Mouse (Mus musculus) splenic B cell, adult 2 months (primary cell): ENCODE results near the gene Ffar4.

Experiments
- DNase-seq: peaks from one replicate; pipeline ENCODE4 v3.0.0-alpha.2; 2011; ENCODE audit warnings: low read depth, low spot score
- H3K27me3 ChIP-seq: 2 replicates; pipeline ENCODE4 v1.6.1; 2012; ENCODE audit warnings: mild to moderate bottlenecking, low read length, moderate library complexity, mixed read lengths; ENCODE audit not compliant: control insufficient read depth, poor library complexity, insufficient read depth, severe bottlenecking
- H3K36me3 ChIP-seq: 2 replicates; pipeline ENCODE4 v1.6.1; 2012; ENCODE audit warnings: mild to moderate bottlenecking, low read length, moderate library complexity, mixed read lengths; ENCODE audit not compliant: control insufficient read depth, poor library complexity, insufficient read depth, severe bottlenecking

Gene Ffar4

GRCm38 (mm10) chr19:38081361-38081760 lies 15.5 kb upstream of the Ffar4 start:
- Histone ChIP-seq H3K27me3 (no peaks in the 10 kb centered on the region), H3K36me3 (no peaks in the 10 kb centered on the region)
- no peak for DNase-seq

DNA sequence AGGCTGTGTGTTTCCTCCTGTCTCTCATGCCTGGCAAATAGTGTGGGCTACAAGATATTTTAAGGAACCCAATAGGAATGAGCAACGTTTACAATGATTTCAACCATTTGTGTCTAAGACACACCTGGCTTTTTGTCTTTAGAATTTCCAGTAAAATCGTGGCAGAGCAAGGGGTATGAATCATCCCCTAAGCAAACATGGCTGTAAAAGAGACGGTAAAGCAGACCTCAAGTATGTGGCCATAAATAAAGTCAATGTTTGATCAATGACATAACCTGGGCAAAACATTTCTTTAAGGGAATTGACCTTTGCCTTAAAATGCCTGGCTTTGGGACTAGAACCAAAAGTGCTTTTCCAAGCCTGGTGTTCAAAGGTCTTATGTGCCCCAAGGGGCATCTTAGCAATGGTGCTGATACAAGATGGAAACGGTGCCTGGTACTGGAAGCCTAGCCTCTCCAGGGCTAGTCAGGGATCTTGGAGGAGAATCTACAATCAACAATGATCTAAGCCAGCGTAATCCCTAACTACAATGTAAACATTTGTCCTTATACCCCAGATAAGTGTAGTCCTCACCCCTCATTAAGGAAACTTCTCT lies 13.8 kb upstream of the Ffar4 start:
- H3K27me3 ChIP-seq, result no peaks in the 10 kb centered on the region
- no peaks in the 10 kb centered on the region for H3K36me3 ChIP-seq
- DNase-seq, result no peak

DNA sequence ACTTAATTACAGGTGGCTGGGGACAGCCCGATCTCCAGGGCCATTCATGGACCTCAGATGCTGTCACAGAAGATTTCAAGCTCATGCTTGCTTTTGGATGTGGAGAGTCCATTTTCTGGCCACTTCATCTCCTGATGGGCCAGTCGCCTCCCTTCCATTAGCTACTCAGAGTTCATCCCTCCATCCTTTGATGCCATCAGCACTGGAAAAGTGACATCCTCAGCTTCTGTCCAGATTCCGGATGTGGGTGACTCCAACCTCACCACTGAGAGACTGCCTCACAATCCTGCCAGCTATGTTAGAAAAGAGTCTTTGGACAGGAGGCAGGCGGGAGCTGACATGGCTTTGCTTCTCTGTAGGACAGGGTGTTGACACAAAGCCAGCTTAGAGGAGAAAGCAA lies 11.0 kb upstream of the Ffar4 start:
- no peaks in the 10 kb centered on the region for H3K27me3 ChIP-seq
- H3K36me3 ChIP-seq, result no peaks in the 10 kb centered on the region
- no peak for DNase-seq

DNA sequence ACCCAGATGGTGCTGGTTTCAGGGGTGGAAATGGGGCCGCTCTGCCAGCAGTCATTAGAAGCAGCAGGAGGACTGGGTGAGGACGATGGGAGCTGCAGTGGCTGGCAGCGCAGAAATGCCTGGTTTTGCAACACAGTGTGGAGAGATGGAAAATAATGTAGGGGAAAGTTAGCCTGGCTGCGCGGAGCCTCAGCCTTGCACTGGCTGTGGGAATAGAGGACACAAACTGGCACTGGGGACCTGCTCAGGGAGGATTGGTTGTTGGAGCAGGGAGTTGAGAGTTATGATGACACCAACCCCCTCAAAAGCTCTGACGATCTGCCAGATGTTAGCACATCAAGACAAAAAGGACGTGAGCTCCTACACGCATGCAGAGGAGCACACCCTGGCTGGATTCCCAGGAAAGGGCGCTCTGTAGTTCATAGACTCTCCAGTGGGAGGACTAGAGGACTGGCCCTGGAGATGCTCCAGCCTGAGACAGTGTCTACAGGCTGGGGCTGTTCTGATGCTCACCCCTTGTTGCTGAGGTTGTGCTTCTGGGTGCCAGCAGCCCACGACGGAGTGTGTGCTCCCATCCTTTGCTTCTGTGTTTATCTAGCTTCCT lies 9.8 kb upstream of the Ffar4 start:
- no peak for DNase-seq
- Histone ChIP-seq H3K27me3 (no peaks in the 10 kb centered on the region), H3K36me3 (no peaks in the 10 kb centered on the region)

DNA sequence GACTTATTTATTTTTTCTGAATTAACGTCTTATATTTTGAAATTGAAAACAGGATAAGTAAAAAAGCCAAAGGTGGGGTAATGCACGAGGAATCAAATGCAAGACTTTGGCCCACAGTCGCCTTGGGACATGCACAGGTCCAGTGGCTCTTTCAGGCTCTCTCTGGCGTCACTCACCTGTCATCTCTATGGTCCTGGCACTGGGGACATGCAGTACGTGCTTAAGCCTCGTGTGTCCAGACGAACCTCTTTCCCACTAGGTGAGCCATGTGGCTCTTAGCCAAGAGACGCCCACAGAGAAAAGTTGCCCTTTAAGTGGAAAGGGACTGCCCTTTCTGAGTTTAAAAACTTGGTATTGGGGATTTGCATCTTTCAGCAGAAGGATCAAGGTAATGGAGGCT lies 7.5 kb upstream of the Ffar4 start:
- Histone ChIP-seq H3K27me3 (no peaks in the 10 kb centered on the region), H3K36me3 (no peaks in the 10 kb centered on the region)
- DNase-seq, result no peak

DNA sequence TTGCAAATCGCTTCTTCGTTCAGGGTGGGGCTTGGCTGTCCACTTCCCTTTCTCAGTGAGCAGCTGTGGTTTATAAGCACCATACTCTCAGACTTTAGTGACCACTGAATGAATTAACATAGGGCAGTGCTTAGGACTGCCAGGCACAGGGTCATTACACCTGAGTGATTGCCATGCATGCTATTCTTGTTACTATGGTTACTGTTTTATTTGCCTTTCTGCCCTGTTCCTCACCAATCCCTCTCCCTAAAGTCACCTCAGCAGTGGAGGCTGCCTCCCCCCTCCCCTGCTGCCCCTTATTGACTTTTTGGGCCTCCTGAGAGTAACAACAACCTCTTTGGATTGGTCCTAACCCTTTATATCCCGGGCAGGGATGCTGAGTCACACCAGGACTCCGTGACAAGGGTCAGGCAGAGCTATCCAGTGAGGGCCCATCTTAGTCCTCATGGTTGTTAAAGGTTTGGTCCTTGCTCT lies 5.3 kb upstream of the Ffar4 start:
- Histone ChIP-seq H3K27me3 (no peaks in the 10 kb centered on the region), H3K36me3 (no peaks in the 10 kb centered on the region)
- peak; percentile 25 for DNase-seq

DNA sequence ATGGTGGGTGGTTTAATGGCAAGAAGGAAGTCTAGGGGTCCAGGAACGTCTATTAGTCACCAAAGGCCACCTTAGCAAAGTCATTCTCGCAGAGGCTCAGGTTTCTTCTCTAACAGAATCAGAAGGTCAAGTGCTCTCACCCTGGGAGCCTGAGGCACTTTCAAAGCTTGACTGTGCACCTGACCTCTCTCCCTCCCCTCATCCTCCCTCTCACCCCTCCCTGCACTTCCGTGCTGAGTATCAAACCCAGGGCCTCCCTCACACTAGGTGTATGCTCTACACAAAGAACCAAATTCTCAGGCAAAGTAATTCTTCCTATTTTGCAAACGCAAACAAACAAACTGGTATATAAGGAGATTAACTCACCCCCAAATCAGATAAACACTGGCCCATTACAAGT lies 640 bp upstream of the Ffar4 start:
- DNase-seq, result no peak
- Histone ChIP-seq H3K27me3 (no peaks in the 10 kb centered on the region), H3K36me3 (no peaks in the 10 kb centered on the region)

GRCm38 (mm10) chr19:38107871-38108270 lies 11.0 kb downstream of the Ffar4 start:
- no peak for DNase-seq
- H3K36me3 ChIP-seq, result no peaks in the 10 kb centered on the region
- H3K27me3 ChIP-seq, result no peaks in the 10 kb centered on the region

DNA sequence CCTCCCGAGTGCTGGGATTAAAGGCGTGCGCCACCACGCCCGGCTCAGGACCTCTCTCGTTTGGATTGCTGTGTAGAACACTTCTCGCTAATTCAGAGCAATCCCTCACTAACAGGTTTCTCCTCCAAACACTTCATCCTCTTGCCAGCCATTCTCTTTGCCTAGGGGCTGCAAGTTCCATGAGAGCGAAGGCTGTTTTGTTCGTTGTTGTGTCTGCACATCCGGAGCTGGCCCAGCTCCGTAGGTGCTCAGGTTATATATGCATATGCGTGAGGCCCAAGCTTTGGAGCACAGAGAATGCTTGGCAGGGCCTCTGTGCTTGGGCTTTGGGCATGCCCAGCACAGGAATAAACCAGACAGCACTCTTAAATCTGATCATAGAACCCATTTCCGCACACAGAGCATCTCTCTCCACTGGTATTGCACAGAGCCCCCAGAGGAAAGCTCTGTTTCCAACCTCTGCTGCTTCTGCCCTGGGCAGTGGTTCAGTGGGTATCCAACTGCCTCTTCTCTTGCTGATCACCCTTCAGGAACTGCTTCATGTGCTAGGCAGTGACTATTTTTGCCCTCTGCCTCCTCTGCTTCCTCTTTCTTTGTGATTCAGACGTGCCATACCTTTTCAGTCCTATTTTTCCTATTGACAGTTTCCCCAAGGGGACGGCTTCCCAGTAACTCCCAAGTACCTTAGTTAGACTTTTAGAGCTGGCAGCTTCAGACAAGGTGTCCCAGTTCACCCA lies 12.8 kb downstream of the Ffar4 start:
- Histone ChIP-seq H3K27me3 (no peaks in the 10 kb centered on the region), H3K36me3 (no peaks in the 10 kb centered on the region)
- DNase-seq, result no peak

DNA sequence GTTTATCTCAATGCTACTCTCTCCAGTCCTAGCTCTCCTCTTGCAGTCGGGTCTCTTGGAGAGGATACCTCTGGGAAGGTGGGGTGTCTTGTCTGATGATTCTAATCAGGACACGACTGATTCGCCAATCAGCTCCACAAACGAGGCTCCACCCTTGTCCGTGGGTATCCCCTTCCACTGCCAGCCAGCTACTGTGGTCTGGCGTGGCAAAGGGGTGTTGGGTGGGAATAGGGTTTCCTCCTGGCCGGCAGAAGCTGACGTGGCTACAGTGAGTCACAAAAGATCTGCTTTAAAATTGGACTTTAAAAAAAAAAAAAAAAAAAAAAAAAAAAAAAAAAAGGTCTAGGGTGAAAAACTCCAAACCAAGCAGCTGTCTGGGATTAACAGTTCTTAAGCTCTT lies 14.2 kb downstream of the Ffar4 start:
- DNase-seq, result no peak
- H3K27me3 ChIP-seq, result no peaks in the 10 kb centered on the region

DNA sequence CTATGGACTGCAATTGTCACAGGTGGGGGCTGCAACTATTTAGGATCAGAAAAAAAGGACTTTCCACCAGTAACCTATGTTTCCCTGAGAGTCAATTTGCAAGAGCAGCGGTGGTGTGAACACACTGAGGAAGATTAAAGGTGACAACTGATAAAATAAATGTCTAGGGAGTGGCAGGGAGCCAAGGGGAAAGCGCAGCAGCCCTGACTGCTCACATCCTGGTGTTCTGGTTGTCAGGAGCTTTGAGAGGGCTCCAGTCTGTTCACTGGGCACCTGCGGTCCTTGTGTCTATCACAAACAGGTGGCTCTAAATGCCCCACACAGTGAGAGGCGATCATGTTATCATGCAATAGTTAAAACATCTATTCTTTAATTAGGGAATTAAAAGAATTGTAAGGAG lies 15.7 kb downstream of the Ffar4 start:
- Histone ChIP-seq H3K27me3 (no peaks in the 10 kb centered on the region), H3K36me3 (no peaks in the 10 kb centered on the region)
- DNase-seq, result no peak

More for the DNA sequence above, 14.2 kb downstream of the Ffar4 start:
- no peaks in the 10 kb centered on the region for H3K36me3 ChIP-seq

GRCm38 (mm10) chr19:38114834-38115491 lies 18.1 kb downstream of the Ffar4 start:
- no peaks in the 10 kb centered on the region for H3K27me3 ChIP-seq
- H3K36me3 ChIP-seq, result no peaks in the 10 kb centered on the region
- DNase-seq, result no peak

GRCm38 (mm10) chr19:38120123-38120760 lies 23.4 kb downstream of the Ffar4 start:
- no peaks in the 10 kb centered on the region for H3K36me3 ChIP-seq
- DNase-seq, result no peak
- H3K27me3 ChIP-seq, result no peaks in the 10 kb centered on the region

DNA sequence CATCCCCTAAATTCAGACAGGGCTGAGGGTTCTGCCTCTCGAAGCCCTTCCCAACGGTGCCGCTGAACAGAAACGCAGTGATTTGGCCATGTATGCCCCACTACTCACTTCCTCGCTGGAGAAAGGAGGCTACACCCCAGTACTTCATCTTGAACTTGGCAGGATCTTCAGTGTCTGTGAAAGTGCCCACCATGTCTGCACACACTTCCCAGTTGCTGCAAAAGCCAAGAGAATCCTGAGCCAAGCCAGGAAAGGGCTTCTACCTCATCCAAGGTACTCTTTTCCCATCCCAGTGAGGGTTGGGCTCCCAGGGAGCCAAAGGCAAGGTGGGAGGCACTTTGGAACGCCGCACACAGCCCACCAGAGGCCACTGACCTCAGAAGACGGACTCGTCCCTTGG lies 27.1 kb downstream of the Ffar4 start:
- no peaks in the 10 kb centered on the region for H3K27me3 ChIP-seq
- DNase-seq, result no peak
- H3K36me3 ChIP-seq, result no peaks in the 10 kb centered on the region
